Mouse (Mus musculus): ENCODE results near the gene Ern2. TPM values are rescaled to one million over a fixed set of nuclear protein-coding genes. Genes with fewer than 3 reads are reported as not detected.

The Ern2 gene
- not detected in 2 replicates for polyA plus RNA-seq (2012)

- H3K36me3 ChIP-seq (ENCODE audit: control insufficient read depth): no peaks in the 10 kb centered on the region
- no peaks in the 10 kb centered on the region for H3K9me3 ChIP-seq (ENCODE audit: control insufficient read depth, low read length)
- H3K4me1 ChIP-seq (ENCODE audit: control insufficient read depth): no peaks in the 10 kb centered on the region
- H3K4me3 ChIP-seq (replicated peaks): no peak within 1 kb of the TSS
- TF ChIP-seq GATA1 (IDR thresholded peaks at IDR 0.05; ENCODE audit: low read length): no peak
- no peak for TF ChIP-seq TAL1 (IDR thresholded peaks at IDR 0.05; ENCODE audit: low read length)
- H3K27me3 ChIP-seq (ENCODE audit: control insufficient read depth): peaks cover 8% of the 10 kb centered on the region
Observed at GRCm38 (mm10) chr7:122186043-122186442, at the start of gene Ern2. TSS of gene Ern2 (minus strand) at chr7:122186207.

- no peaks in the 10 kb centered on the region for H3K36me3 ChIP-seq (ENCODE audit: control insufficient read depth)
- H3K9me3 ChIP-seq (ENCODE audit: control insufficient read depth, low read length): no peaks in the 10 kb centered on the region
- H3K27me3 ChIP-seq (ENCODE audit: control insufficient read depth): no peaks in the 10 kb centered on the region
- H3K4me1 ChIP-seq (ENCODE audit: control insufficient read depth): no peaks in the 10 kb centered on the region
- no peak overlapping the region for H3K4me3 ChIP-seq (replicated peaks)
- TF ChIP-seq GATA1 (IDR thresholded peaks at IDR 0.05; ENCODE audit: low read length) (no peak), TAL1 (IDR thresholded peaks at IDR 0.05; ENCODE audit: low read length) (no peak)
Observed at GRCm38 (mm10) chr7:122230866-122231265, 44.9 kb upstream of the Ern2 start.

- no peaks in the 10 kb centered on the region for H3K36me3 ChIP-seq (ENCODE audit: control insufficient read depth)
- no peaks in the 10 kb centered on the region for H3K27me3 ChIP-seq (ENCODE audit: control insufficient read depth)
- no peaks in the 10 kb centered on the region for H3K4me1 ChIP-seq (ENCODE audit: control insufficient read depth)
- H3K9me3 ChIP-seq (ENCODE audit: control insufficient read depth, low read length): no peaks in the 10 kb centered on the region
- TF ChIP-seq TAL1 (IDR thresholded peaks at IDR 0.05; ENCODE audit: low read length) (no peak), GATA1 (IDR thresholded peaks at IDR 0.05; ENCODE audit: low read length) (no peak)
- no peak overlapping the region for H3K4me3 ChIP-seq (replicated peaks)
Observed at GRCm38 (mm10) chr7:122229916-122230315, 43.9 kb upstream of the Ern2 start.

GRCm38 (mm10) chr7:122229306-122229705, 43.3 kb upstream of the Ern2 start:
- Histone ChIP-seq H3K27me3 (ENCODE audit: control insufficient read depth) (no peaks in the 10 kb centered on the region), H3K4me1 (ENCODE audit: control insufficient read depth) (no peaks in the 10 kb centered on the region), H3K9me3 (ENCODE audit: control insufficient read depth, low read length) (no peaks in the 10 kb centered on the region), H3K4me3 (replicated peaks) (no peak overlapping the region), H3K36me3 (ENCODE audit: control insufficient read depth) (no peaks in the 10 kb centered on the region)
- TF ChIP-seq GATA1 (IDR thresholded peaks at IDR 0.05; ENCODE audit: low read length): no peak
- no peak for TF ChIP-seq TAL1 (IDR thresholded peaks at IDR 0.05; ENCODE audit: low read length)

GRCm38 (mm10) chr7:122226744-122227143, 40.7 kb upstream of the Ern2 start:
- Histone ChIP-seq H3K27me3 (ENCODE audit: control insufficient read depth) (no peaks in the 10 kb centered on the region), H3K4me3 (replicated peaks) (no peak overlapping the region), H3K36me3 (ENCODE audit: control insufficient read depth) (no peaks in the 10 kb centered on the region), H3K4me1 (ENCODE audit: control insufficient read depth) (no peaks in the 10 kb centered on the region), H3K9me3 (ENCODE audit: control insufficient read depth, low read length) (no peaks in the 10 kb centered on the region)
- TF ChIP-seq GATA1 (IDR thresholded peaks at IDR 0.05; ENCODE audit: low read length) (no peak), TAL1 (IDR thresholded peaks at IDR 0.05; ENCODE audit: low read length) (no peak)

- Histone ChIP-seq H3K4me1 (ENCODE audit: control insufficient read depth) (no peaks in the 10 kb centered on the region), H3K27me3 (ENCODE audit: control insufficient read depth) (no peaks in the 10 kb centered on the region), H3K36me3 (ENCODE audit: control insufficient read depth) (no peaks in the 10 kb centered on the region), H3K9me3 (ENCODE audit: control insufficient read depth, low read length) (no peaks in the 10 kb centered on the region), H3K4me3 (replicated peaks) (no peak overlapping the region)
- TF ChIP-seq GATA1 (IDR thresholded peaks at IDR 0.05; ENCODE audit: low read length): no peak
- no peak for TF ChIP-seq TAL1 (IDR thresholded peaks at IDR 0.05; ENCODE audit: low read length)
Observed at GRCm38 (mm10) chr7:122226020-122226742, 40.2 kb upstream of the Ern2 start.

- TF ChIP-seq TAL1 (IDR thresholded peaks at IDR 0.05; ENCODE audit: low read length): no peak
- H3K4me1 ChIP-seq (ENCODE audit: control insufficient read depth): no peaks in the 10 kb centered on the region
- H3K4me3 ChIP-seq (replicated peaks): no peak within 1 kb of the TSS
- no peaks in the 10 kb centered on the region for H3K9me3 ChIP-seq (ENCODE audit: control insufficient read depth, low read length)
- no peaks in the 10 kb centered on the region for H3K36me3 ChIP-seq (ENCODE audit: control insufficient read depth)
- H3K27me3 ChIP-seq (ENCODE audit: control insufficient read depth): peaks cover 2% of the 10 kb centered on the region; the same call in 1 of the 2 replicates
Observed at GRCm38 (mm10) chr7:122219315-122219801, 33.4 kb upstream of the Ern2 start, which contains the start of gene Chp2. TSS of gene Chp2 (plus strand) at chr7:122219496.

GRCm38 (mm10) chr7:122208276-122209021, 22.4 kb upstream of the Ern2 start:
- H3K4me3 ChIP-seq (replicated peaks): no peak overlapping the region
- no peaks in the 10 kb centered on the region for H3K36me3 ChIP-seq (ENCODE audit: control insufficient read depth)

GRCm38 (mm10) chr7:122206121-122206520, 20.1 kb upstream of the Ern2 start:
- Histone ChIP-seq H3K9me3 (ENCODE audit: control insufficient read depth, low read length) (no peaks in the 10 kb centered on the region), H3K4me3 (replicated peaks) (no peak overlapping the region), H3K27me3 (ENCODE audit: control insufficient read depth) (no peaks in the 10 kb centered on the region), H3K4me1 (ENCODE audit: control insufficient read depth) (no peaks in the 10 kb centered on the region), H3K36me3 (ENCODE audit: control insufficient read depth) (no peaks in the 10 kb centered on the region)
- no peak for TF ChIP-seq GATA1 (IDR thresholded peaks at IDR 0.05; ENCODE audit: low read length)
- no peak for TF ChIP-seq TAL1 (IDR thresholded peaks at IDR 0.05; ENCODE audit: low read length)

More at GRCm38 (mm10) chr7:122208276-122209021, 22.4 kb upstream of the Ern2 start:
- H3K9me3 ChIP-seq (ENCODE audit: control insufficient read depth, low read length): no peaks in the 10 kb centered on the region
- no peaks in the 10 kb centered on the region for H3K27me3 ChIP-seq (ENCODE audit: control insufficient read depth)
- no peaks in the 10 kb centered on the region for H3K4me1 ChIP-seq (ENCODE audit: control insufficient read depth)
- TF ChIP-seq GATA1 (IDR thresholded peaks at IDR 0.05; ENCODE audit: low read length) (no peak), TAL1 (IDR thresholded peaks at IDR 0.05; ENCODE audit: low read length) (no peak)
